Mouse (Mus musculus) megakaryocyte, adult 5-6 weeks (primary cell): ENCODE results near the gene Lrrc46. TPM values are rescaled to one million over a fixed set of nuclear protein-coding genes. Genes with fewer than 3 reads are reported as not detected.
A peak's percentile ranks its signal among the peaks of the same experiment; 100 is the strongest.

Experiments used
- ATAC-seq: 2 replicates; pipeline ENCODE4 v1.8.0; 2016; ENCODE audit warnings: mild to moderate bottlenecking, inconsistent platforms; ENCODE audit not compliant: poor library complexity, severe bottlenecking
- total RNA-seq, 2 experiments: library from RNA; stranded (forward) in 1 of 2; stranded (reverse) in 1 of 2; fragments of 153-499, 151-499 nt in 1 of 2; fragments of 221-1000, 200-1000 nt in 1 of 2; gene quantifications; 2 replicates each; pipeline versions ENCODE4 v1.2.3 to v1.2.4; 2015 to 2017

Lrrc46 gene
- total RNA-seq (2015) (0.55 and 0.80 TPM in 2 replicates), total RNA-seq (2017) (not detected in 2 replicates)

DNA sequence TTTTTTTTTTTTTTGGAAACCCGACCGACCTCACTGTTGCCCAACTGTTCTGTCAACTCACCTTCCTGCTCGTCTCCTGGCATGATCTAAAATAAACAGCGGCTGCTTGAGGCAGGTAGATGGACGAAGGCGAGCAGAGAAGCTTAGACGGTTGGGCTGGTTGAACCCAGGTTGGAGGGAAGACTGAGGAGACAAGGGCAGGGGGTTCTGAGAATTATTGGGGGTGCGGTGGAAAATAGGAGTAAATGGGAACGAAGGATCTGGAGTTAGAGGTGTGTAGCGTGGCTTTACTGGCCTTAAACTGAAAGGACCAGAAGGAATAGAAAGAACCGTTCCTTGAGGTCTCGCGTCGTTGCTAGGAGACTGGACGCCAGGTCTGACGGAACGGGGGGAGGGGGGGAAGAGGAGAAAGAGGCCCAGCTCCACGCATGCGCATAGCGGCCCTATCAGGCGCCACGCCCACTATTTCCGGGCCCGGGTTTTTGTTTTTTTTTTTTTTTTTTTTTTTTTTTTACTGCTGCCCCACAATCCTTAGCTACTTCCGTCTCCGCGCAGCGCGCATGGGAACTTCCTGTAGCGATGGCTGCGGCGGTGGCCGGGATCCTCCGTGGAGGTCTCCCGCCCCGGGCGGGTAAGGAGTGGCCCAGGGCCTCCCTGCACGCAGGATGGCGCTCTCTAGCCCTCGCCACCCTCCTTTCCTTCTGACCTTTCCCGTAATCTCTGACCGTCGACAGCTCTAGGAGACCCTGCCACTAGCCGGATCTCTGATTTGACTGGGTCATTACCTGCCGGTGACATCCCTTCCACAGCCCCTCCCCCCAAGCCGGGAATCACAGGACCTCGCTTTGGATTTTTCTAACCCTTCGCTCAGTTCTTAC lies at the start of gene Lrrc46, which contains the start of gene Mrpl10:
Gene Lrrc46 (minus strand): TSS at position 386 of the 878 bp plus-strand sequence.
Gene Mrpl10 (plus strand): TSS at position 539 of the 878 bp plus-strand sequence.
- peak; percentile 96 for ATAC-seq

DNA sequence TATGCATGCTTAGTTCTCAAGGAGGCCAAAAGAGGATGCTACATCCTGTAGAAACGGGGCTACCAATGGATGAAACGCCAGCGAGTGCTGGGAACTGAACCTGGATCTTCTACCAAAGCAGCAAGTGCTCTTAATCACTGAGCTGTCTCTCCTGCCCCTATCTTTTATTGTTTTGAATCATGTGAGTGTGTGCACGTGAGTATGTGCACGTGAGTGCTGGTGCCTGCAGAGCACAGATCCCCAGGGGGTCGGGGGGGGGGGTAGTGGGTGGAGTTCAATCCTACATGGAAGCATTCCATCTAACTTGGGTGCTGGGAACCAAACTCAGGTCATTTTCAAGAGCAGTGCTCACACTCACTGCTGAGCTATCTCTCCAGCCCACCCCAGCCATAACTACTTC lies 45.2 kb upstream of the Lrrc46 start:
- ATAC-seq = no peak

DNA sequence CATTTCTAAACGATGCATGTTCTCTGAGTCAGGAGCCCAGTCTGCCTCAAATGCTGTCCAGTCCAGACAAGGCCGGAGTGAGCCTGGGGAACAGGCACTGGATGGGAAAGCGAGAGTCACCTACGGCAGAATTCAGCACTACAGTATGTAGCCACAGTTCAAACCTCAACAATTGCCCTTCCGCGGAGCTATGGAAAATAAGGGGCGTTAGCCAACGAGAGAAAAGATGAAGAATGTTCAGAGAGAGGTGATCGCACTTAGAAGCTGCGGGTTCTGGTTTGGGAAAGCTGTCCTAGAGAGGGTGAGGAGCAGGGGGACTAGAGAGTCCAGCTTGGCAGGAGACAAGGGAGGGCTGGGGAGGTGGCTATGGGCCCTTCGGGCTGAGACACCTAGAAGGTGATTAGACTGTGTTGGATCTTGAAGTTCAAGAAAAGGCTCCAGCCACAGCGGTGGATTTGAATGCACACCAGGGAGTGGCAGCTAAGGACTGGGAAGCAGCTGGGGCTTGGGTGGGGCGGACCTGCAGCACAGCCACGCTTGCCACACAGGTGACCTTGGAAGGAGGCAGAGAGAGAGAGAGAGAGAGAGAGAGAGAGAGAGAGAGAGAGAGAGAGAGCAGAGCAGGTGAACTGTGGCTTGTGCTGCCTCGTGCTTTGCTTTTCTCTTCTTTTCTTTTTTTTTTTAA lies 43.8 kb upstream of the Lrrc46 start:
- ATAC-seq = no peak

DNA sequence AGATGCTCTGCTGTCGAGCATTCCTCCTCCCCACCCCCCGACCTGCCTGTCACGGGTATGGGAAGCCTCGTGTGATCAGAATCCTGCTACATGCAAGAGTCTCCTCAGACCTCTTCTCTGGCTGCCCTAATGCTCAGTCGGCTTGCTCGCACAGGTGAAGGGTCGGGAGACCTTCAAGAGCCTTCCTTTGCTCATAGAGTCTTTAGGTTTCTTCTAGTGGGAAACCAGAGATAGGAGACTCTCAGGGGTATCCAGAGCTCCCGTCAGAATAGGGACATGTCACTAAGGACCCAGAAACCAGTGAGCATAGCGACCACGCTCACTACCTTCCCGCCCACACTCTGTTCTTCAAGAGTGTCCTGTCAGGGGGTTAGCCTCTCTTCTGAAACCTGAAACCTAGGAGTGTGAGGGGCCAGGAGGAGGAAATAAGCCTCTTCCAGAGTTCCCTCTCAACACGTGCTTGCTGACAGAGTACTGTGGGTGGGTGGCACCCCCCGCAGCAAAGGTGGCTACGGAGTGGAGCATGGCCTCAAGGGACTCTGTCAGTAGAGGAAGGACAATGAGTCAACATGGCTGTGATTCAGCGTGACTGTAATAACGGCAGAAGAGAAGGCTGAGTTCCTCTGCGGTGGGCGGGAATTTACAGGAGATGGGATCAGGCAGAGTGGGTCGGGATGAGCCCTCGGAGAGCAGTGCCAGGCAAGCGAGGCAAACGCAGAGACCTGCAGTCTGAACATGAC lies 42.4 kb upstream of the Lrrc46 start:
- ATAC-seq = no peak

DNA sequence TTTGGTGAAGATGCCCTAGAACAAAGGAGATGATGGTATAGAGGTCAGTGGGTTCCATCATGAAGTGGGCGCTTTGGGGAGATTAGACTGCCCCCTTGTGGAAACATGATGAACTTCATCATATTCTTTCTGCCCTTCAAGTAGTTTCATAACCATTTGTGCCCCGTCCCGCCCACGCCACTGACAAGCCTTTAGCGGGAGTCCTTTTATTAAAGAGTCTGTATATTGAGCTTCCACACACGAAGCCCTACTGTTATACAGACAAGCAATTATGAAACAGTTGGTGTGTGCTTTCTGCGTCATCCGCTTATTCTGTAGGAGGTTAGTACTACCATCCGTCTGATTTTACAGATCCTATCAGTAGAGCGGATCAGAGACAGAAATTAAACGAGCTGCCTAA lies 41.8 kb upstream of the Lrrc46 start:
- peak; percentile 66 for ATAC-seq

DNA sequence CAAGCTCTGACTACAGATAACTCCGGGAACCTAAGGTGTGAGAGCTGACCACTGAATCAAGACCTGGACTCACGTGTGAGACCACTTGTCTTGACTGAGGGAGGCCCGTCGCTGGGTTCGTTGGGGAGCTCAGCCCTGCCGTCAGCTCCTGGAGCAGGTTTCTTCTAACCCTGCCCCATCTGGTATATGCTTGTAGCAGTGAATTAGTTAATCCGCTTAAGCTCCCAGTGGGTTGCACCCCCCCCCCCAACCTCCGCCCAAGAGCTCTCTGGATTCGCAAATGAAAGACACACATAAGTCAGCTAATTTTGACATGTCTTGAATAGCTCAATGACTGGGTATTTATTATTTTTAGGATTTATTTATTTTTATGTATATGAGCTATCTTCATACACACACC lies 39.1 kb upstream of the Lrrc46 start:
- no peak for ATAC-seq

- no peak for ATAC-seq
Observed at GRCm38 (mm10) chr11:97078751-97079150, 37.5 kb upstream of the Lrrc46 start.

GRCm38 (mm10) chr11:97074235-97074634 lies 33.0 kb upstream of the Lrrc46 start:
- ATAC-seq = no peak

DNA sequence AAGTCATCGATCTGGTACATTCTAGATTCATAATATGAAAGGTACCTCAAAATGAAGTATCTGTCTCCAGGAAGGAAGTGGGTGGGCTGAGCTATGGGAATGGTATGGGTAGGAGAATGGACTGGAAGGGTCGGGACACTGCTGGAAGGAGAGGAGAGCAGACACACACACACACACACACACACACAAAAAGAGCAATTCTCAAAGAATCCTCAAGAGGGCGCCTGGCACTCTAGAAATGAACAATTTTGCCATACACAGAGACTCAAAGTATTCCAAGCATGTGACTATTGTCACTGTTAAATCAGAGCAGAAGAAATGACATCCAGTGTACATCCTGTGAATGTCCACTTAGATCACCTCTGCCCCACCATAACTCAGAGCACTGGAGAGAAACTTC lies 31.3 kb upstream of the Lrrc46 start:
- peak; percentile 47 for ATAC-seq

- ATAC-seq = no peak
Observed at GRCm38 (mm10) chr11:97071129-97071528, 29.9 kb upstream of the Lrrc46 start.

GRCm38 (mm10) chr11:97069770-97070169 lies 28.6 kb upstream of the Lrrc46 start:
- no peak for ATAC-seq

- ATAC-seq = no peak
Observed at GRCm38 (mm10) chr11:97069333-97069732, 28.1 kb upstream of the Lrrc46 start.

GRCm38 (mm10) chr11:97066656-97067360 lies 25.6 kb upstream of the Lrrc46 start:
- no peak for ATAC-seq

DNA sequence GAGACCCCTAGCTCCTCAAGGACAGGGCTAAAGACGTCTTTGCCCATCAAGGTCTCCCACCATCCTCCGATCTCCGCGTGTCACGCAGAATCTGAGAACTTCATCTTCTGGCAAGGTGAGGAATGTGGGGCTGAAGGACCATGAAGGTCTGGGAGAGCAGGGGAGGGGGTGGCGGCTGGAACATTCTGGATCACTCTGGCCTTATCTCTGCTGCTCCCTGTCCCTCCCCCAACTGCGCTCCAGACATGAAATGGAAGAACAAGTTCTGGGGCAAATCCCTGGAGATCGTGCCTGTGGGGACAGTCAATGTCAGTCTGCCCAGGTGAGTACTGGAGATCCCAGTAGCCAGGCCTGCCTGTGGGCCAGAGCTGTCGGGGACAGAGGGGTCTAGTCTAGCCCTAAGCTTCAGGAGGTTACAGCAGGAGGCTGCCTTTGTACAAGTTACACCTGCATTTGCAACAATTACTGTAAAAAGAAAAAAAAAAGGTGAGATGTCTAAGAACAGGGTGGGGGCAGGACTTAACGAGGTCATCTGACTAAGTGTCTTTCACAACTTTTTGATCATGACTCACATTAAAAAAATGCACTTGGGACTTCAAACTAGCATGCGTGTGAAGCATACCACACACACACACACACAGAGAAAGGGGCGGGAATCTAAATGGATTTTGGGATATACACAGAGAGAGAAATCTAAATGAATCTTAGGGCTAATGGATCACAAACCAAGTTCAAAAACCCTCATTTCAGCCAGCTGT lies 24.5 kb upstream of the Lrrc46 start:
- ATAC-seq = no peak

DNA sequence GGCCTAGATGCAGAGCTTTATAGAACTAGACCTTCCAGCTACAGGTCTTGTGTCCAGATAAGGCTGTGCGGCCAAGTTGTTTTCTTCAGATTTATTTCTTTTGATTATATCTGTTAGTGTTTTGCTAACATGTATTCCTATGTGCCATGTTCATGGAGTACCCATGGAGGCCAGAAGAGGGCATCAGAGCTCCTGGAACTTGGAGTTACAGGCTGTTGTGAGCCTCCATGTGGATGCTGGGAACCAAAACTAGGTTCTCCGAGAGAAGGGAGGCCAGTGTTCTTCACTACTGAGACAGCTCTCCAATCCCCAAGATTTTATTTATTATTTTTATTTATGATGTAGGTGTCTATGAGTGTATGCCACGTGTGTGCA lies 22.7 kb upstream of the Lrrc46 start:
- ATAC-seq = no peak

DNA sequence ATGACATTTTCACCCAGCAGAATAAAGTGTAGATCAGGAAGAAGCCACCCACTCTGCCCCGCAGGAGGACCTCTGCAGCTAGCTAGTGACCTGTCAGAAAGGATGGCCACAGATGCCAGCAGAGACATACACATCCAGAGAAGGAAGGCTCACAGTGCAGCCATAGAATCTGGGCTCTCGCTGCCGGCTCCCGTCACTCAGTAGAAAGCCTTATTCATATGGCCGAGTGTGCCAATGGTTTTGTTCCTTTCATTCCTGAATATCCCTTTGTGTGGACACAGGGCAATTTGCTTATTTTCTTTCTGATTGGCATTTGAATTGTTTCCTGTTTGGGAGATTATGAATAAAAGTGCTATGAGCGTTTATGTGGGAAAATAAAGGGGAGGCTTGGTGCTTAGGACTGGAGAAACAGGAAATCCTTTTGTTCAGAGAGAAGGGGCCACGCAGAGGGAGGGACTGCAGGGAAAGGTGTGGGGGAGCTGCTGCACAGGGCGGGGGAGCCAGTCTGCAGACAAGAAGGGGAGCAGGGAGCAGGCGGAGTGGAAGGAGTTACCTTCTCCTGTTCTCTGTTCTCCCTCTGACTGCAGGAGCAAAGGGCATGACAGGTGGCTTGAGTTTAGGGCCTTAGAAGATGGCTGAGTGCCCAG lies 22.2 kb upstream of the Lrrc46 start:
- no peak for ATAC-seq

DNA sequence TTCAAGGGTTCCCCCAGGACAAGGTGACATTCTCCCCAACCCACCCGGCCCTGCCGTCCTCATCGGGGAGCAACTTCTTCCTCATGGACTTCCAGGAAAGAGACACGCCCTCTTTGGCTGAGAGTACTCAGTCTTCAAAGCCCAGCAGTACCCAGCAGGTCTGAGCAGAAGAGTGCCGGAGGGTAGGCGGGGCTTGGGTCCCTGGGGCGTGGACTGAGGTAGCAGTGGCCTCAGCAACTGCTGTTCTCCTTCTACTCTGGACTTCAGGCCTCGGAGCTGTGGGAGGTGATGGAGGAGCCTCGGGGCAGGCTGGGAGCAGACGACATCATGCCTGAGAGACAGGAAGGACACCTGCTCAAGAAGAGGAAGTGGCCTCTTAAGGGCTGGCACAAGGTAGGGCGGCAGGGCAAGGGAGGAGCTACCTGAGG lies 11.0 kb upstream of the Lrrc46 start:
- ATAC-seq = peak; percentile 70

DNA sequence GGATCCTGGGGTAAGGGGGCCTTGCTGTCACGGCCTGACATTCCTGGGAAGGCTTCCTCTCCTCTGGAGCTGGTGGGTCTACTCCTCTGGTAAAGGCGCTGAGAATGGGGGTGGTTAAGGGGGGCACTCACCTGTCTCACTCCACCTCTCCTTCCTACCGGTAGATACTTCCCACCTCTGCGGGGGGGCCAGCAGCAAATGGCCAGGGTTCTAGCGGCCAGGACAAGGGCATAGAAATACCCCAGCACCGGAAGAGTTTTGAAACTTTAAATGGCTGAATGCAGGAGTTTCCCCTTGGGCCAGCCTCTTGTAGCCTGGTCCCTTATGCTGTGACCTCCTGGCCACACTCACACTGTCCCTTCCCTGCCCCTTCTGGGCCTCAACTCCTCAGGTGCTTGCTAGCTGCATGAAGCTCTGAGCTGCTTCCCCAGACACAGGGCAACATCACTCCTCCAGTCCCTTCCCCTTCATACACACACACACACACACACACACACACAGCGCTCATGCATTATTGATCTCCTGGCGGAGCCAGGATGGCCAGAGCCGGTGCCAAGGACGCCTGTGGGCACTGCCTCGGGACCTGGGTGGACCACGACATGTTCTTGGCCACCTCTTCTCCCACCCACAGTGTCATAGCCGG lies 9.9 kb upstream of the Lrrc46 start:
- peak; percentile 17 for ATAC-seq
